Mouse (Mus musculus) A20 (cell line): ENCODE data around the gene Gm20873.
"Not testable (repeated sequence)": the region's sequence is repeated elsewhere in the genome, so short reads cannot be mapped to it uniquely, and the experiment has no call there.

ENCODE experiments used
- DNase-seq: peaks from one replicate; pipeline ENCODE4 v3.0.0-alpha.2; 2011; ENCODE audit warnings: low read depth, low spot score

Gm20873 gene

DNA sequence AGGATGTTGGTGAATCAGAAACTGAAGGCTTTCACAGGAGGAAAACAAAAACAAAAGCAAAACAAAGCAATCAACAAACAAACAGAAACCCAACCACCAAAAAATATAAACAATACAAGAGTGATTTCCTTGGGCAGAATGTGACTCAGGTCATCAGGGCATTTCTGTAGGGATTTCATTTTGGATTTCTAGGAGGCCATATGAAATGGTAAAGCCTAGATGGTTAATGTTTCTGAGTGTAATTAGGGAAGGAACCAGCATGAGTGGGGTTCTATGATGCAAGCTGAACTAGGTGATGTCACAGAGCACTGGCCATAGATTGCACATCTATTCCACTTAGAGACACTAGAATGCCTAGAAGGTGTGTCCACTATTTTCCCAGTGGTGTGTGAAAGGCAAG lies at the start of gene Gm20873:
Gm20873 (plus strand) TSS at position 301 of the 400 bp plus-strand sequence.
- not testable (repeated sequence) for DNase-seq

GRCm38 (mm10) chrY:6237895-6238294 lies 29.0 kb upstream of the Gm20873 start, which contains the start of gene Gm21746:
Gene Gm21746 (minus strand): TSS chrY:6237995.
- DNase-seq = not testable (repeated sequence)
